12 mouse cellular contexts compared by ENCODE assay signal in the genomic region with DNA sequence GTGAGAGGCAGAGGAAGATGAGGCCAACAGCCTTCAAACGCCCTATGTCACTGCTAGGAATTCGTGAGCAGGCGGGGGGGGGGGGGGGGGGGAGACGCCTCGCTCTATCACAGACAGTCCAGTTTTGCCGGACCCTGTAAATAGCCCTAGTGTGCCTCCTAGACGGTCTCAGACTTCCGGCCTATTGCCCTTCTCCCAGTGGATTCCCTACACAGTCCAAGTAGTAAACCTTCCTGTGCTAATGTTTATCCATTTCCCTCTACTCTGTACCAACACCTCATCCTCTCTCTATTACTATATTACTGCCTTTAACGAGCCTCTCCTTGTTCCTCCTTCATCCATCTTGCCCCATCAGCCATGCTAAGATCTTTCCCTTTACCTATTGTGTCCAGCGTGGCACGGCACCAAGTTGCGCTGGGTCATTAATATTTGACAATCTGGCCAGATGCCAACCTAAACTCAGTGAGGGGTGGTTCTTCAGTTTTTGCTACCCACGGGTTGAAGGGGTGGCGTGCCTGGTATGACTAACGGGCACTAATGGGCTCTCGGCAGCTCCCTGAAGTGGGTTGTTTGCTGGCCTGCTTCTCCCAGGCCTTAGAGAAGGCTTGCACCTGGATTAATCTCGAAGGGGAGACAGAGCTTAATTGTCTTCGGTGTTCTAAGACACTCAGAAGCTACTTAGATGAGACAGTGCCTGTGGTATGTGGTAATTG.
DNase-seq lines count a peak whose midpoint lies in the region; ATAC-seq lines count a peak whose summit lies in the region.
"Had no signal": no experiment of that assay in that cellular context is flagged by ENCODE, and none has a peak within 500 bp of the region (broad histone marks: within the 10 kb centered on the region; RNA-seq: fewer than 3 reads in every experiment).

No protein-coding gene starts in this region.

- H3K4me1 ChIP-seq in heart, embryonic 10.5 days, result peaks cover 28% of the 10 kb centered on the region
- H3K4me1 ChIP-seq in limb, embryonic 10.5 days, result peaks cover 55% of the 10 kb centered on the region
- H3K4me1 ChIP-seq in stomach, embryonic 15.5 days, result peaks cover 23% of the 10 kb centered on the region

- H3K27me3 ChIP-seq in heart, embryonic 10.5 days (ENCODE audit: insufficient read depth, poor library complexity, severe bottlenecking), result peaks cover 32% of the 10 kb centered on the region
- H3K27me3 ChIP-seq in limb, embryonic 10.5 days (ENCODE audit: low read depth, poor library complexity, severe bottlenecking), result peaks cover 30% of the 10 kb centered on the region
- H3K27me3 ChIP-seq in stomach, embryonic 15.5 days (replicated peaks), result no peaks in the 10 kb centered on the region

- no peaks in the 10 kb centered on the region for H3K9me3 ChIP-seq in heart, embryonic 10.5 days
- H3K9me3 ChIP-seq in limb, embryonic 10.5 days (replicated peaks), result no peaks in the 10 kb centered on the region
- H3K9me3 ChIP-seq in stomach, embryonic 15.5 days, result no peaks in the 10 kb centered on the region
- H3K9me3 ChIP-seq: heart, embryonic 15.5 days; limb, embryonic 12.5 days had no signal

- 51% methylated on average over 16 of the region's 18 CpGs for WGBS in heart, embryonic 10.5 days
- WGBS in limb, embryonic 10.5 days, result 51% methylated on average over 17 of the region's 18 CpGs
- WGBS in stomach, embryonic 15.5 days, result 33% methylated on average over 15 of the region's 18 CpGs

- ATAC-seq in stomach, embryonic 15.5 days (ENCODE audit: insufficient read depth, low FRiP score, low read depth), result peak; percentile 24; the same call in 1 of the 2 replicates
- ATAC-seq: midbrain, embryonic 16.5 days had no signal

- no peak for DNase-seq in heart, embryonic 10.5 days (ENCODE audit: low spot score)
- no peak for DNase-seq in heart, adult 8-10 months (ENCODE audit: low spot score)
- DNase-seq in ovary, postnatal 36 days (ENCODE audit: low spot score), result peak; percentile 29
- DNase-seq in ovary, postnatal 14 days (ENCODE audit: low spot score), result no peak
- no peak for DNase-seq in limb, embryonic 10.5 days (ENCODE audit: low spot score)
- DNase-seq in yolk sac, embryonic 10.5 days (ENCODE audit: low spot score), result no peak
- no peak for DNase-seq in layer of hippocampus, postnatal 25 days (ENCODE audit: extremely low spot score in 1 of 2, low spot score in 1 of 2)

- H3K27ac ChIP-seq in heart, embryonic 10.5 days, result 0 out of 2 replicates have a peak overlapping the region, but pooled peaks have one; percentile 13
- H3K27ac ChIP-seq in limb, embryonic 10.5 days, result peak overlapping the region; percentile 44; the same call in 1 of the 2 replicates
- no peak overlapping the region for H3K27ac ChIP-seq in stomach, embryonic 15.5 days
- H3K27ac ChIP-seq: heart, embryonic 15.5 days; layer of hippocampus, adult 2 months; limb, embryonic 12.5 days had no signal

- H3K36me3 ChIP-seq in heart, embryonic 10.5 days, result no peaks in the 10 kb centered on the region
- no peaks in the 10 kb centered on the region for H3K36me3 ChIP-seq in limb, embryonic 10.5 days
- H3K36me3 ChIP-seq in stomach, embryonic 15.5 days, result no peaks in the 10 kb centered on the region
- H3K36me3 ChIP-seq: heart, embryonic 15.5 days; limb, embryonic 12.5 days had no signal

- no peak overlapping the region; the same call in 1 of the 2 replicates for H3K4me2 ChIP-seq in stomach, embryonic 15.5 days
- H3K4me2 ChIP-seq: limb, embryonic 12.5 days had no signal

- H3K9ac ChIP-seq in stomach, embryonic 15.5 days, result no peak overlapping the region
- H3K9ac ChIP-seq: heart, embryonic 15.5 days; limb, embryonic 12.5 days had no signal

- 0 out of 2 replicates have a peak overlapping the region, but pooled peaks have one; percentile 47 for H3K4me3 ChIP-seq in heart, embryonic 10.5 days
- H3K4me3 ChIP-seq in limb, embryonic 10.5 days, result no peak overlapping the region
- no peak overlapping the region for H3K4me3 ChIP-seq in stomach, embryonic 15.5 days (replicated peaks)
- H3K4me3 ChIP-seq: heart, embryonic 15.5 days; layer of hippocampus, adult 2 months; limb, embryonic 12.5 days had no signal
